Comparison of ENCODE assay signal across 8 mouse cellular contexts in genomic region chr17:34261502-34261901, GRCm38 (mm10). TPM values are rescaled to one million over a fixed set of nuclear protein-coding genes. Genes with fewer than 3 reads are reported as not detected.
DNase-seq lines count a peak whose midpoint lies in the region; ATAC-seq and TF ChIP-seq lines count a peak whose summit lies in the region.

No protein-coding gene starts in this region.

- no peak overlapping the region for H3K4me3 ChIP-seq in heart, adult 2 months
- H3K4me3 ChIP-seq in heart, embryonic 11.5 days (ENCODE audit: low read depth, low read length): no peak overlapping the region
- H3K4me3 ChIP-seq in intestine, postnatal 0 days (ENCODE audit: low read depth, low read length): no peak overlapping the region

- no peak overlapping the region for H3K4me2 ChIP-seq in heart, embryonic 11.5 days
- no peak overlapping the region for H3K4me2 ChIP-seq in intestine, postnatal 0 days (replicated peaks; ENCODE audit: low read depth)

- no peaks in the 10 kb centered on the region for H3K36me3 ChIP-seq in heart, adult 2 months (ENCODE audit: control insufficient read depth, insufficient read depth, low read length)
- no peaks in the 10 kb centered on the region for H3K36me3 ChIP-seq in heart, embryonic 11.5 days (ENCODE audit: control insufficient read depth, insufficient read depth, low read length)
- no peaks in the 10 kb centered on the region for H3K36me3 ChIP-seq in intestine, postnatal 0 days (ENCODE audit: control insufficient read depth, insufficient read depth)

- H3K9ac ChIP-seq in heart, adult 2 months (ENCODE audit: low read depth, low read length): no peak overlapping the region
- H3K9ac ChIP-seq in heart, embryonic 11.5 days (ENCODE audit: low read depth, low read length): no peak overlapping the region
- no peak overlapping the region for H3K9ac ChIP-seq in intestine, postnatal 0 days (ENCODE audit: low read depth, low read length)

- intact Hi-C loops in heart, adult 2 months (cut with DNase I): no loop called here
- intact Hi-C loops in left cerebral cortex, postnatal 25 days (cut with DNase I): no loop called here

- TF ChIP-seq EP300 in heart, adult 2 months (IDR thresholded peaks at IDR 0.05; ENCODE audit: insufficient read depth, low read depth, low read length): no peak

- no peak overlapping the region for H3K27ac ChIP-seq in heart, adult 2 months
- no peak overlapping the region for H3K27ac ChIP-seq in heart, embryonic 11.5 days (ENCODE audit: low read depth, low read length)
- no peak overlapping the region for H3K27ac ChIP-seq in intestine, postnatal 0 days (ENCODE audit: low read depth, low read length)

- H3K79me2 ChIP-seq in heart, adult 2 months (replicated peaks; ENCODE audit: control insufficient read depth, insufficient read depth, low read length): no peaks in the 10 kb centered on the region

- H3K27me3 ChIP-seq in heart, adult 2 months (ENCODE audit: control insufficient read depth, insufficient read depth, low read length): peaks cover 12% of the 10 kb centered on the region
- peaks cover 26% of the 10 kb centered on the region for H3K27me3 ChIP-seq in heart, embryonic 11.5 days (ENCODE audit: control insufficient read depth, insufficient read depth, low read length)
- peaks cover 37% of the 10 kb centered on the region for H3K27me3 ChIP-seq in intestine, postnatal 0 days (replicated peaks; ENCODE audit: control insufficient read depth, insufficient read depth, low read length)

- no peaks in the 10 kb centered on the region for H3K9me3 ChIP-seq in heart, embryonic 11.5 days (replicated peaks; ENCODE audit: control insufficient read depth, low read length)
- no peaks in the 10 kb centered on the region for H3K9me3 ChIP-seq in intestine, postnatal 0 days (ENCODE audit: control insufficient read depth)

- TF ChIP-seq POLR2A in heart, adult 2 months (IDR thresholded peaks at IDR 0.05; ENCODE audit: insufficient read depth, low read depth, low read length): no peak

- no peak for TF ChIP-seq CTCF in heart, adult 2 months (IDR thresholded peaks at IDR 0.05)
- TF ChIP-seq CTCF in intestine, postnatal 0 days (IDR thresholded peaks at IDR 0.05; ENCODE audit: low read depth): no peak

- 30% methylated on average over 4 of the region's 4 CpGs for WGBS in heart, adult 2 months
- 28% methylated on average over 4 of the region's 4 CpGs for WGBS in heart, embryonic 11.5 days (ENCODE audit: insufficient replicate concordance)
- 27% methylated on average over 4 of the region's 4 CpGs for WGBS in intestine, postnatal 0 days

- H3K4me1 ChIP-seq in heart, adult 2 months (ENCODE audit: control insufficient read depth, insufficient read depth, low read length): 0 out of 2 replicates have a peak, but pooled peaks cover 3% of the 10 kb centered on the region
- no peaks in the 10 kb centered on the region; the same call in 1 of the 2 replicates for H3K4me1 ChIP-seq in heart, embryonic 11.5 days (ENCODE audit: control insufficient read depth, insufficient read depth, low read length)
- H3K4me1 ChIP-seq in intestine, postnatal 0 days (replicated peaks; ENCODE audit: control insufficient read depth, insufficient read depth, low read length): peaks cover 3% of the 10 kb centered on the region; the same call in 1 of the 2 replicates

- peak; percentile 35 to 72 for DNase-seq in heart, adult 2 months
- peak; percentile 44 for DNase-seq in cerebellum, adult 9-10 months
- DNase-seq in gastrocnemius, postnatal 10 days: peak; percentile 67
- peak; percentile 77 to 82 for DNase-seq in left cerebral cortex, postnatal 25 days (ENCODE audit: low spot score in 2 of 2)
- peak; percentile 80 to 88 for DNase-seq in natural killer cell, adult 2 months (ENCODE audit: low spot score in 2 of 2)
- DNase-seq in spleen, postnatal 4 days (ENCODE audit: low spot score in 2 of 2): peak; percentile 59 to 70

- ATAC-seq in heart, embryonic 11.5 days (replicated peaks; ENCODE audit: insufficient number of reproducible peaks, low FRiP score, low TSS enrichment): no peak
- 0 out of 2 replicates have a peak, but pooled peaks have one; percentile 29 for ATAC-seq in intestine, postnatal 0 days

RNA-seq across cellular contexts. Expression of gene H2-Ab1, which starts 4.0 kb away (rescaled TPM):
- 10 to 100 TPM; 21.1 to 25.7 TPM for total RNA-seq in heart, adult 2 months (2021)
- polyA plus RNA-seq in heart, adult 2 months (2012; rRNA removed): 114 and 190 TPM in 2 replicates
- 11.7 and 13.5 TPM in 2 replicates for polyA plus RNA-seq in heart, embryonic 11.5 days (2014; fragmentation: Nextera tagmentation; extraction: Ambion mirVana)
- total RNA-seq in gastrocnemius, postnatal 10 days (2021): 1 to 10 TPM; 3.6 to 4.1 TPM
- 53.8 and 53.9 TPM in 2 replicates for polyA plus RNA-seq in intestine, postnatal 0 days (2015; fragmentation: Nextera tagmentation; extraction: Ambion mirVana)
- 1 to 10 TPM; 1.8 to 2.7 TPM for total RNA-seq in left cerebral cortex, postnatal 25 days (2021)

RNA-seq across cellular contexts. Expression of gene H2-Ob, which starts 22.8 kb away (rescaled TPM):
- total RNA-seq in heart, adult 2 months (2021): 1 to 10 TPM in 1 of 2 experiments, under 1 TPM in 1; 0.55 to 1.0 TPM
- 3.5 and 6.2 TPM in 2 replicates for polyA plus RNA-seq in heart, adult 2 months (2012; rRNA removed)
- not detected in 2 replicates for polyA plus RNA-seq in heart, embryonic 11.5 days (2014; fragmentation: Nextera tagmentation; extraction: Ambion mirVana)
- total RNA-seq in gastrocnemius, postnatal 10 days (2021): under 1 TPM; 0.26 to 0.34 TPM
- polyA plus RNA-seq in intestine, postnatal 0 days (2015; fragmentation: Nextera tagmentation; extraction: Ambion mirVana): 0.17 and 0.30 TPM in 2 replicates
- total RNA-seq in left cerebral cortex, postnatal 25 days (2021): under 1 TPM in 1 of 2 experiments, not detected in 1; 0.23 TPM

RNA-seq across cellular contexts. Expression of gene H2-Aa, which starts 26.1 kb away (rescaled TPM):
- total RNA-seq in heart, adult 2 months (2021): 10 to 100 TPM; 26.8 to 38.4 TPM
- polyA plus RNA-seq in heart, adult 2 months (2012; rRNA removed): 99.0 and 141 TPM in 2 replicates
- polyA plus RNA-seq in heart, embryonic 11.5 days (2014; fragmentation: Nextera tagmentation; extraction: Ambion mirVana): not detected in 2 replicates
- total RNA-seq in gastrocnemius, postnatal 10 days (2021): 1 to 10 TPM; 4.5 TPM
- polyA plus RNA-seq in intestine, postnatal 0 days (2015; fragmentation: Nextera tagmentation; extraction: Ambion mirVana): 35.8 and 41.2 TPM in 2 replicates
- total RNA-seq in left cerebral cortex, postnatal 25 days (2021): 1 to 10 TPM; 1.9 to 2.1 TPM

RNA-seq across cellular contexts. Expression of gene H2-Eb1, which starts 44.2 kb away (rescaled TPM):
- 10 to 100 TPM; 28.9 to 36.5 TPM for total RNA-seq in heart, adult 2 months (2021)
- polyA plus RNA-seq in heart, adult 2 months (2012; rRNA removed): 49.5 and 74.4 TPM in 2 replicates
- polyA plus RNA-seq in heart, embryonic 11.5 days (2014; fragmentation: Nextera tagmentation; extraction: Ambion mirVana): 1.5 and 2.3 TPM in 2 replicates
- 1 to 10 TPM; 2.9 to 5.0 TPM for total RNA-seq in gastrocnemius, postnatal 10 days (2021)
- polyA plus RNA-seq in intestine, postnatal 0 days (2015; fragmentation: Nextera tagmentation; extraction: Ambion mirVana): 24.1 and 25.1 TPM in 2 replicates
- 1 to 10 TPM; 2.9 to 3.4 TPM for total RNA-seq in left cerebral cortex, postnatal 25 days (2021)

RNA-seq across cellular contexts. Expression of gene Tap2, which starts 58.2 kb away (rescaled TPM):
- 10 to 100 TPM; 26.1 to 31.2 TPM for total RNA-seq in heart, adult 2 months (2021)
- 25.0 and 26.5 TPM in 2 replicates for polyA plus RNA-seq in heart, adult 2 months (2012; rRNA removed)
- 0.44 and 1.4 TPM in 2 replicates for polyA plus RNA-seq in heart, embryonic 11.5 days (2014; fragmentation: Nextera tagmentation; extraction: Ambion mirVana)
- 1 to 10 TPM; 6.5 to 7.0 TPM for total RNA-seq in gastrocnemius, postnatal 10 days (2021)
- 11.2 and 13.0 TPM in 2 replicates for polyA plus RNA-seq in intestine, postnatal 0 days (2015; fragmentation: Nextera tagmentation; extraction: Ambion mirVana)
- total RNA-seq in left cerebral cortex, postnatal 25 days (2021): 1 to 10 TPM; 5.2 to 5.4 TPM

Comparison
In these comparisons a context has a peak if more than half of its experiments do, and no peak if none do; other contexts are left out.
1. RNA of gene H2-Ab1, which starts 4.0 kb away (total RNA-seq): 21.1 to 25.7 TPM in heart, adult 2 months; 3.6 to 4.1 TPM in gastrocnemius, postnatal 10 days and 1.8 to 2.7 TPM in left cerebral cortex, postnatal 25 days; every median in the first group is over 4 times any median in the second.
2. RNA of gene H2-Aa, which starts 26.1 kb away (total RNA-seq): 26.8 to 38.4 TPM in heart, adult 2 months; 4.5 TPM in gastrocnemius, postnatal 10 days and 1.9 to 2.1 TPM in left cerebral cortex, postnatal 25 days; every median in the first group is over 4 times any median in the second.
3. Peak in every context shown above with its lines, with median percentiles within 50 percentile points of each other: DNase-seq.